Mouse (Mus musculus) embryonic facial prominence, embryonic 13.5 days (tissue): ENCODE measurements around the gene Itga3. TPM values are rescaled to one million over a fixed set of nuclear protein-coding genes. Genes with fewer than 3 reads are reported as not detected.

ENCODE experiments used
- ATAC-seq: fragments of 200-750 bp; cut with Nextera tagmentation; 2 replicates; pipeline ENCODE4 v1.8.0; 2017; ENCODE audit warnings: low read depth; ENCODE audit not compliant: insufficient number of reproducible peaks, insufficient read depth, low FRiP score, low TSS enrichment
- H3K27ac ChIP-seq: fragments of 300-500 bp; sonication (generic); 2 replicates; pipeline ENCODE4 v1.5.1; 2015; ENCODE audit warnings: moderate library complexity, mild to moderate bottlenecking, inconsistent platforms
- H3K27me3 ChIP-seq: fragments of 300-500 bp; sonication (generic); 2 replicates; pipeline ENCODE4 v1.6.1; 2015; ENCODE audit warnings: mild to moderate bottlenecking, inconsistent platforms
- H3K36me3 ChIP-seq: fragments of 300-500 bp; sonication (generic); 2 replicates; pipeline ENCODE4 v1.6.1; 2015; ENCODE audit warnings: mild to moderate bottlenecking, inconsistent platforms
- H3K4me1 ChIP-seq: fragments of 300-500 bp; sonication (generic); 2 replicates; pipeline ENCODE4 v1.6.1; 2015; ENCODE audit warnings: inconsistent platforms
- H3K4me2 ChIP-seq: fragments of 300-500 bp; sonication (generic); 2 replicates; pipeline ENCODE4 v1.6.1; 2015; ENCODE audit warnings: moderate library complexity, mild to moderate bottlenecking, inconsistent platforms
- H3K4me3 ChIP-seq: fragments of 300-500 bp; sonication (generic); 2 replicates; pipeline ENCODE4 v1.5.1; 2015; ENCODE audit warnings: mild to moderate bottlenecking, inconsistent platforms
- H3K9ac ChIP-seq: fragments of 300-500 bp; sonication (generic); 2 replicates; pipeline ENCODE4 v1.6.1; 2015; ENCODE audit warnings: mild to moderate bottlenecking, inconsistent platforms
- H3K9me3 ChIP-seq: fragments of 300-500 bp; sonication (generic); 2 replicates; pipeline ENCODE4 v1.6.1; 2016; ENCODE audit warnings: inconsistent platforms
- WGBS: fragments of 180-500 bp; shearing (Covaris S2); methylation state at CpG from one replicate; pipeline ENCODE4 v1.1.7; 2015; ENCODE audit warnings: mixed read lengths; 5-methylcytosine and 5-hydroxymethylcytosine counted together
- polyA plus RNA-seq: library from polyadenylated mRNA; unstranded; fragments of >200 nt; fragmentation: Nextera tagmentation; extraction: Ambion mirVana; gene quantifications from 2 replicates; pipeline ENCODE4 v1.2.1, GENCODE M21; 2015

Gene Itga3
- polyA plus RNA-seq, 1 experiment from 2014 or later, result 7.0 TPM

GRCm38 (mm10) chr11:95000128-95000527 lies 76.5 kb downstream of the Itga3 start:
- peaks cover 30% of the 10 kb centered on the region for H3K4me1 ChIP-seq

GRCm38 (mm10) chr11:94998041-94998531 lies 78.5 kb downstream of the Itga3 start:
- 84% methylated on average over 16 of the region's 16 CpGs for WGBS
- Histone ChIP-seq H3K4me3 (no peak overlapping the region), H3K4me1 (peaks cover 50% of the 10 kb centered on the region)

More at GRCm38 (mm10) chr11:95000128-95000527, 76.5 kb downstream of the Itga3 start:
- Histone ChIP-seq H3K36me3 (peaks cover 90% of the 10 kb centered on the region), H3K9me3 (no peaks in the 10 kb centered on the region), H3K4me2 (no peak overlapping the region), H3K4me3 (no peak overlapping the region), H3K9ac (peak overlapping the region; percentile 49), H3K27me3 (no peaks in the 10 kb centered on the region), H3K27ac (peak overlapping the region; percentile 68)
- WGBS, result 83% methylated on average over 8 of the region's 8 CpGs
- ATAC-seq, result no peak

GRCm38 (mm10) chr11:94997596-94997995 lies 79.0 kb downstream of the Itga3 start:
- Histone ChIP-seq H3K4me2 (no peak overlapping the region), H3K4me3 (no peak overlapping the region), H3K9me3 (no peaks in the 10 kb centered on the region), H3K36me3 (peaks cover 65% of the 10 kb centered on the region), H3K27me3 (no peaks in the 10 kb centered on the region), H3K27ac (no peak overlapping the region), H3K4me1 (peaks cover 55% of the 10 kb centered on the region), H3K9ac (no peak overlapping the region)
- no peak for ATAC-seq
- WGBS, result 64% methylated on average over 5 of the region's 5 CpGs

More at GRCm38 (mm10) chr11:94998041-94998531, 78.5 kb downstream of the Itga3 start:
- Histone ChIP-seq H3K9me3 (no peaks in the 10 kb centered on the region), H3K27ac (no peak overlapping the region), H3K36me3 (peaks cover 70% of the 10 kb centered on the region), H3K27me3 (no peaks in the 10 kb centered on the region), H3K9ac (no peak overlapping the region), H3K4me2 (no peak overlapping the region)
- no peak for ATAC-seq

GRCm38 (mm10) chr11:94996984-94997383 lies 79.6 kb downstream of the Itga3 start:
- ATAC-seq, result no peak
- WGBS, result 93% methylated on average over 6 of the region's 6 CpGs
- H3K36me3 ChIP-seq, result peaks cover 59% of the 10 kb centered on the region
- no peak overlapping the region for H3K4me3 ChIP-seq
- no peak overlapping the region for H3K27ac ChIP-seq
- no peak overlapping the region for H3K9ac ChIP-seq
- peaks cover 61% of the 10 kb centered on the region for H3K4me1 ChIP-seq
- H3K27me3 ChIP-seq, result no peaks in the 10 kb centered on the region
- no peaks in the 10 kb centered on the region for H3K9me3 ChIP-seq
- H3K4me2 ChIP-seq, result no peak overlapping the region

GRCm38 (mm10) chr11:94996101-94996500 lies 80.5 kb downstream of the Itga3 start:
- Histone ChIP-seq H3K4me3 (no peak overlapping the region), H3K9me3 (no peaks in the 10 kb centered on the region), H3K4me2 (peak overlapping the region; percentile 99; the same call in 1 of the 2 replicates), H3K4me1 (peaks cover 60% of the 10 kb centered on the region), H3K9ac (peak overlapping the region; percentile 93; the same call in 1 of the 2 replicates), H3K27me3 (no peaks in the 10 kb centered on the region), H3K27ac (0 out of 2 replicates have a peak overlapping the region, but pooled peaks have one; percentile 40), H3K36me3 (peaks cover 51% of the 10 kb centered on the region)
- 77% methylated on average over 8 of the region's 8 CpGs for WGBS
- no peak for ATAC-seq

GRCm38 (mm10) chr11:94994947-94995772 lies 81.4 kb downstream of the Itga3 start:
- 83% methylated on average over 11 of the region's 11 CpGs for WGBS
- no peak for ATAC-seq
- peaks cover 56% of the 10 kb centered on the region for H3K4me1 ChIP-seq
- H3K4me2 ChIP-seq, result peak overlapping the region; percentile 99
- H3K36me3 ChIP-seq, result peaks cover 42% of the 10 kb centered on the region
- H3K9ac ChIP-seq, result peak overlapping the region; percentile 93
- no peak overlapping the region for H3K27ac ChIP-seq
- no peaks in the 10 kb centered on the region for H3K9me3 ChIP-seq
- peak overlapping the region; percentile 91 for H3K4me3 ChIP-seq
- H3K27me3 ChIP-seq, result no peaks in the 10 kb centered on the region

Other genes starting within 250 kb of the Itga3 start
- gene Col1a1, start 140.6 kb downstream of the Itga3 start, polyA plus RNA-seq, result 1,060 and 1,259 TPM in 2 replicates
- not detected in 2 replicates for gene Hils1, start 109.2 kb downstream of the Itga3 start, polyA plus RNA-seq
- 1.1 and 1.5 TPM in 2 replicates for gene Sgca, start 100.5 kb downstream of the Itga3 start, polyA plus RNA-seq
- 13.2 and 13.5 TPM in 2 replicates for gene Ppp1r9b, start 85.8 kb downstream of the Itga3 start, polyA plus RNA-seq
- gene Samd14, start 66.9 kb downstream of the Itga3 start, polyA plus RNA-seq, result 36.2 and 36.8 TPM in 2 replicates
- 33.2 and 33.7 TPM in 2 replicates for gene Pdk2, start 35.4 kb downstream of the Itga3 start, polyA plus RNA-seq
- gene Dlx3, start 43.3 kb upstream of the Itga3 start, polyA plus RNA-seq, result 21.5 and 30.8 TPM in 2 replicates
- gene Dlx4, start 69.5 kb upstream of the Itga3 start, polyA plus RNA-seq, result 3.0 and 3.8 TPM in 2 replicates
- not detected in 2 replicates for gene Tac4, start 184.7 kb upstream of the Itga3 start, polyA plus RNA-seq
- gene Kat7, start 233.4 kb upstream of the Itga3 start, polyA plus RNA-seq, result 67.0 and 67.2 TPM in 2 replicates